Mouse (Mus musculus): ENCODE data around the gene Gm49388.

- TF ChIP-seq CTCF (IDR thresholded peaks at IDR 0.05; ENCODE audit: low read depth) (no peak), EP300 (optimal IDR thresholded peaks at IDR 0.05) (no peak)
Observed at GRCm38 (mm10) chr7:127760478-127760877, 24.9 kb upstream of the Gm49388 start.
